Mouse (Mus musculus): ENCODE results near the gene Apc2.

- TF ChIP-seq POLR2A (IDR thresholded peaks at IDR 0.05; ENCODE audit: control insufficient read depth, low read depth, low read length) (no peak), CTCF (IDR thresholded peaks at IDR 0.05; ENCODE audit: control insufficient read depth, insufficient read depth, insufficient replicate concordance, low read depth, low read length) (no peak)
Measured at GRCm38 (mm10) chr10:80250573-80250972, 45.2 kb upstream of the Apc2 start.

All from testis, adult 2 months (tissue).